Mouse (Mus musculus): Measurements from ENCODE around the gene Ctbp2. TPM values are rescaled to one million over a fixed set of nuclear protein-coding genes. Genes with fewer than 3 reads are reported as not detected.

Ctbp2 gene
- total RNA-seq, 4 experiments from 2014 or later = 60.6 to 88.6 (median 73.7) TPM

DNA sequence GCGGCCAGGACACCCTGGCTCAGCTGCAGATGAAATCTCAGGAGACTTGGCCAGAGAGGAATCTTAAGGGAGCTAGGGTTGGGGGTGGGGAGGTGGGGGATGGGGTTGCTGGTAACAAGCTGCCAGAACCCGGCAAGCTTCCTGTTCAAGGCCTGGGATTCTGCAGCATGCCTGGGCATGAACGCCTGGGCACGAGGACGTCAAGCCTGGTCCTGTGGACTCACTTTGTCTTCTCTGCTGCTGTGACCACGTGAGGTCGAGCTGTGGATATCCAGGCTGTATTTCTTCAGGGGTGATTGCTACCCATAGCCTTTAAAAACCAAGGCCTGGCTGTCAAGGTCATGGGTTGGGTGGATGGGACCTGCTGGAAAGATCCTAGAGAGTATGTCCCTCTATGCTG is 118.4 kb downstream of the Ctbp2 start:
- DNase-seq = peak; percentile 50

DNA sequence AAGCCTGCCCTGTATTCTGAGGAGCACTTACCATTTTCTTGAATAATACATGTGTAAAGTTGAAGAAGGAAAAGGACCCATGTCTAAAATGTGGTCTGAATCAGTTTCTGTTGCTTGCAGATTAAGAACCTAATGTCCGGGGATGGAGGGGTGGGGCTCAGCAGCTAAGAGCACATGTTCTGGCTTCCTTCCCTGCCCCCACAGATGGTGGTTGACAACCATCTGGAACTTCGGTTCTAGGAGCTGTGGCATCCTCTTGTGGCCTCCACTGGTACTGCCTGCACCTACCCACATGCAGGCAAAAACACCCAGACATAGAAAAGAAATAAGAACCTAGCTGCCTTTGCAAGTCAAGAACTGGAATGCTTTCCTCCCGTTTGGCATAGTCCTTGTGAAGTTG is 120.7 kb downstream of the Ctbp2 start:
- DNase-seq = peak; percentile 70

DNA sequence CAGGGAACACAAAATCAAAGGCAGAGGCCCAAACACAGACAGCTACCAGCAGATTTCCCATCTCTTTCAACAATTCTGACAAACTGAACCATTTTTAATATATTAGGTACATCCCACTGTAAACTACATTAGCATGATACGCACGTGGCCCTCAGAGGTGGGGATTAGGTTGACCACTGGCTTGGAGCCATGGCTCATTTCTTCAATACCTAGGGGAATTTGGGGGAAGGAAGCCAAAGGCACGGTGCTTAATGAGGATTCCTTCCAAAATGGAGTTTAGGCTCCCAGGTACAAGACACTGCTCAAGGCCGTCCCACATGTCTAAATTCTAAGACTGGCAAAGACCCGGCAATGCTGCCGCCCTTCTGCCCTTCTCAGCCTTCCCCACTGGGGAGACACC is 121.9 kb downstream of the Ctbp2 start:
- no peak for DNase-seq

DNA sequence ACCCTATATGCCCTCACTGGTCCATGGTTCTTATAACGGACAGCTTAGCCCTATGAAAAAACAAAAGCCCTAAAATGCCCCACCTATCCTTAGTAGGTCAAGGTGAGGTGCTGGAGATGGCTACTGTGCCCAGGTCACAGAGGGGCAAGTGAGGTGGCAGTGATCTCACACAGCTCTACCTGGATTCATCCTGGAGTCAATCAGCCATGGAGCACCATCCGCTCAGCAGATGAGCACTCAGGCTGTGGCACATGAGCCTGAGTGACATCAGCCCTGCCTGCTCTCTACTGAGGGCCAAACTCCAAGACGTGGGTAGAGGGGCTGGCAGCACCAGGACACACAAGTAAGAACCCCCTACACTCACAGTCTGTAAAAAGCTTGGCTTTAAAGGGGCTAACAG is 122.8 kb downstream of the Ctbp2 start:
- no peak for DNase-seq

DNA sequence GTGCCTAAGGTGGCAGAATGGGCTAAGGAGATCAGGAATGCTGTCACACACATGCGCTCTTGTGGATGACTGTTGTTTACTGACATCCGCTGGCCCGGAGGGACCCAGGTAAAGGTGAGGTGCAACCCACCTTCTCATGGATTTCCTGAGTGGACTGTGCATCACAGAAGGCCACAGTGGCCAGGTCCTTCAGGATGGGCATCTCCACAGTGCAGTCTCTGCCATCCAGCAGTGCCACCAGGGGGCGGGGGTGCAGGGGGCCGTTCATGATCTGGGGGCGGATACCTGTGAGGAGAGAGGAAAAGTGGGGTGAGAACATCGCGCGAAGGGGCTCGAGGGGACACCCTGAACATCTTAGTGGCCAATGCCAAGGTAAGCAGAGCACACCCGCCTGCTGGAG is 125.1 kb downstream of the Ctbp2 start:
- DNase-seq = no peak

DNA sequence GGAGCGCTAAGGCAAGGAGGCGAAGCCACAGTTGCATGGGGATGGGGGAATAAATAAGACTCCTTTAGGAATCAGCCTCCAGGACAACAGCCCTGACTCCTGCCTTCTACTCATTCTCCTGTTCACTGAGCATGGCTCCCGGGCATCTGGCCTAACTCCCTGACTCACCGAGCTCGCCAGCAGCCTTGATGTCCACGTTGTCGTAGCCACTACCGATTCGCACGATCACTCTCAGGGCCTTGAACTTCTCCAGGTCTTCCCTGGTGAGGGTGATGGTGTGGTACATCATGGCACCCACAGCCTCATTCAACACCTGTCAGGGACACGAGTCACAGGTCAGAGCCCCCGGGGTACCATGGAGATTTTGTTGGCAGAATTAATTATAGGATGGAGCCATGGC is 125.5 kb downstream of the Ctbp2 start:
- peak; percentile 79 for DNase-seq

DNA sequence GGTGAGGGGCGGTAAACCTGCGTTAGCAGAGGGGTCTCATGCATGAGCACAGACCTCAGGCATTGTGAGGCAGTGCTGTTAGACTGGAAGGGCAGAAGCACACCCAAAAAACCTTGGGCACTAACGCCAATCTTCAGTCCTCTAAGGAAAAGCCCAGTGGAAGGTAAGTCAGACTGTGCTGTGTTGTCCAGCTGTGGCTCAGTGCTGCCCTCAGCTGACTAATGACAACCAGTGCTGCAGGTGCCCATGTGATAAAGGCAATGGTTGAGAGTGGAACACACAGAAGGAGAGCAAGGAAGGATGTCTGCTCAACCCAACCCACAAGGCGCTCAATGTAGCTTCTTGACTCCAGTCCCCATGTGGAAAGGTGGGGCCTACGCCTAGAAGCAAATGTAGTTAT is 127.8 kb downstream of the Ctbp2 start:
- DNase-seq = no peak

DNA sequence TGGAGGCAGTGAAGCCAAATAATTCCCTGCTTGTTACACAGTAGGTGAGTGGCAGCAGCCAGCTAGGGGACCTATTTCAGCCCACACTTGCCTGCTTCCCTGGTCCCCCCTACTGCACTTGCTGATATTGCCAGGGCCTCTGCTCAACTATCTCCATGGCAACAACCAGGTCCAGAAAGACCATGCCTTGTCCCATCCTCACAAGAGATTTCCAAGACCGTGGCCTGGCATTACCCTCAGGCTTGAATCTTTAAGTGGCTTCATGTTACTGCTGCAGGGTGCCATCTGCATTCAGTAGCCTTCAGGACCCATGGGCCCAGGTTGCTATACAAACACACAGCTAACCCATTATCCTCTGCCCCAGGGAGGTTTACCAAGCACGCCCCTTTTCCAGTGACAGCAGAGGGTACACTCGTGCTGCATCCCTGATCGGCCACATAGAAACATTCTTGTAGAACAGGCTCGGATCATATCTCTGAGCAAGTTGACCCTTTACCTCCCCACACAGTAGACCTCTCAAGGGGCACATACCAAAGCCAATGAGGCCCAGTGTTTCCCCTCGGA is 129.4 kb downstream of the Ctbp2 start:
- no peak for DNase-seq

DNA sequence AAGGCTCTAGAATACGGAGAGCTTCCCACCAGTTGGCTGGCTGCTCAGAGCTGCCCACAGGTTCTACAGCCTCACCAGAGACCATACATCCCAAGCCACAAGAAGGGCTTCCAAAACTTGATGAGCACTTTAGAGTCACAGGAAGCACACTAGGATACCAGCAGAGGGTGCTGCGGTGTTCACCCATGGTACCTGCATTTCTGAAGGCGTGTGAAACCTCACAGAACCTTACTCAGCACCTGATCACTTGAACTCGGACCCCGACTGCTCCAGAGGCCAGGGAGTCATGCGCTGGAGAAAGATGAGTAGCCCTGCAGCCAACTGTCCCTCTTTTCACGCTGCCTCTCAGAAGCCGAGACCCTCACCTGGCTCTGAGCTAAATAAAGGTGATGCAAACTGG is 130.0 kb downstream of the Ctbp2 start:
- no peak for DNase-seq

DNA sequence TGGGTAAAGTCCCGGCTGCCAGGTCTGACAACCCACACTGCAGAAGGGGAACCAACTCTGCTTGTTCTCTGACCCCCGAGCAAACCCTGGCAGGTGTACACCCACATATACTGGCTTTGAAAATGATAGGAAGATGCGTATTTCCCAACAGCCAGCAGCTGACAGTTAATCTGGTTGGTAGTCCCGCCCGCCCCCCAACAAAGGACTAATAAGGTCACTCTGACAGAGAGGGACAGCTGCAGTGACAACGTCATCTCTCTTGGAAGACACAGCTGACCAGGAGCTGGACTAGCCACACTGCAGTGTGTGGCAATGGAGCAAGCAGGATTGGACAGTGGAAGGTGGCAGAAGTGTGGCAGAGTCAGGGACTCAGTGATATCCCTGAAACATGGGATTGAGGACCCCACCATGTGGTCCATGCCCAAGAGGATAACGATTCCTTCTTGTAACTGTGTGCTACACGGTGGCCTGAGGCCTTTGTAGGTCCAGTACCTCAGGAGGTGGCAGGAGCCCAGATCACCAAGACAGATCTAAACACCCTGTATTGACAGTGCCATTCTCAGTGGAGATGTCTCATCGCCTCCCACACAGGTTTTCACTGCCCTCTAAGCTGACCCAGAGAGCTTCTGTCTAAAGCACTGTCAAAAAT is 131.1 kb downstream of the Ctbp2 start:
- no peak for DNase-seq

DNA sequence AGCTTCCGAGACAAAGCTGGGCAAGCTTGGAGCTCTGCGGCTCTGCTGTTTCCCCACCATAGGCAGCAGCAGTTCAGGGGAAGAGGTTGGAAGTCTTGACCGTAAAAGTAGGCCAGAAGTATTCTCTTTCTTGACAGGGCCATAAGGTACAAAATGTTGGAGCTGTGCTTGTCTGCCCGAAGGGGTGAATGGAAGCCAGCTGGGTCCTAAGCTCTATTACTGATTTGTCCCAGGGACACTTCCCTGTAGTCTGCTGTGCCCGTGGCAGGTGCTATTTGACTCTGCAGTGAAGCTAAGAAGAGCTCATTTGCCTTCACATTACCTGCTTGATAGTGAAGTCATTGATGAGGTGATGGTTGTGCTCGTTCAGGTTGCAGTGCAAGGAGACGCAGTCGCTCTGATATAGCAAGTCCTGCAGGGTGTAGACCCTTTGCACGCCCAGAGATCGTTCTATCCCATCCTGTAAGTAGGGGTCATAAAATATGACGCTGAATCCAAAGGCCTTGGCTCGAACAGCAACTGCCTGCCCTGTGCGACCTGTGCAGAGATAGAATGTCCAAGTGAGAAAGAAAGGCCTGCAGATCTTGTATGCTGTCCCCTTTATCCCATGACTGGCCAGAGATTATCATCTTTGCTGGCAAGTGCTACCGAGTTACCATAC is 132.8 kb downstream of the Ctbp2 start:
- no peak for DNase-seq

DNA sequence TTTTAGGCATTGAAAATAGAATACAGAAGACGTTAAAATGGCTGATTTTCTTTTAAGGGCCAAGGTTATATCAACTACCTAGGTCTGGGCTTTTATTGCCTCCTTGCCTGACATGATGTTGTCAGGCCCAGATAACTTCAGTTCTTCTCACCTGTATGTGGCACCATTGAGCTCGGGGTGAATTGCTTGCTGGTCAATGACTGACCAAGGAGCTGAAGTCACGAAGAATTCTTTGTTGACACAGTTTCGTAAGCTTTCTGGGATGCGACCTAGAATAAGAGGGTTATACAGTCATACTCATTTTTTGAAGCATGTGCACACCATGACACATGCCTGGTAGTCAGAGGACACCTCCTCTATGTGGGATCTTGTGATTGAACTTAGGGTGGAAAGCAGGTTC is 134.3 kb downstream of the Ctbp2 start:
- no peak for DNase-seq

DNA sequence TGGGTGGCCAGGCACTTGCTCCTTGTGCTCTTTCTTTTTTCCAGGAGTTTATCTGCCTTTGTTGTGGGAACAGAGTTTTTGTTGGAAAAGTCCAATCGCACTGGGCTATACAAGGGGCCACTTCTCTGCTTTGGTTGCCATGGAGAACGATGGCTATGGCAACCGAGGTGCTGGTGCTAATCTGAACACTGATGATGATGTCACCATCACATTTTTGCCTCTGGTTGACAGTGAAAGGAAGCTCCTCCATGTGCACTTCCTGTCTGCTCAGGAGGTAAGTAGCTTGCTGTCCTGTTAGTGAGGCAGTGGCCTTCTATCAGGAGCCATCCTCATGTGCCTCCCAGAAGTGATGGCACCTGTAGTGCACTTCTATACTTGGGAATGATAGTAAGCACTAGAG is 141.5 kb downstream of the Ctbp2 start:
- no peak for DNase-seq

DNA sequence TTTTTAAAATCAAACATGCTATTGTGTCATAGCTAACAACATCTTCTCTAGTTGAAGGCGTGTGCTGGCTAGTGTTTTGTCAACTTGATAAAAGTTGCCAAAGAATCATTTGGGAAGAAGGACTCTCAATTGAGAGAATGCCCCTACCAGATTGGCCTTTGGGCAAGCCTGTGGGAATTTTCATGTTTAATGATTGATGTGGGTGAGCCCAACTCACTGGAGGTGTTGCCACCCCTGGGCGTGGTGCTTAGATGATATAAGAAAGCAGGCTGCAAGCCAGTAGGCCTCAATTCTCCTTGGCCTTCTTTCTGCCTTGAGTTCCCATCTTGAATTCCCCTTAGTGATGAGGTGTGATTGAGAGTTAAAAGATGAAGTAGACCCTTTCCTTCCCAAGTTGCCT is 146.2 kb downstream of the Ctbp2 start:
- no peak for DNase-seq

DNA sequence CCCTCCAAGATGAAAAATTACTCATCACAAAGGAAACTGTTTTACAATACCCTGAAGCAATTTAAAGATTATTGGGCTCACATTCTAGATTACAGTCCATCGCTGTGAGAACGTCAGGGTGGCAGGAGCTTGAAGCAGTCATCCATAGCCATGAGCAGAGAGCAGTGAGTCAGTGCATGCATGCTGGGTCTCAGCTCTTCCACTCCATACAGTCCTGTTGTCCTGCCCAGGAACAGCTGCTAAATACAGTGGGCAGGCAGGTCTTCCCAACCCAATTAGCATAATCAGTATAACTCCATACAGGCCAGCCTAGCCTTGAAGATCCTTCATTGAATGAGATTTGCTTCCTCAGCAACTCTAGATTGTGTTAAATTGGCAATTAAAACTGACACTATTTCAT is 148.1 kb downstream of the Ctbp2 start:
- no peak for DNase-seq

DNA sequence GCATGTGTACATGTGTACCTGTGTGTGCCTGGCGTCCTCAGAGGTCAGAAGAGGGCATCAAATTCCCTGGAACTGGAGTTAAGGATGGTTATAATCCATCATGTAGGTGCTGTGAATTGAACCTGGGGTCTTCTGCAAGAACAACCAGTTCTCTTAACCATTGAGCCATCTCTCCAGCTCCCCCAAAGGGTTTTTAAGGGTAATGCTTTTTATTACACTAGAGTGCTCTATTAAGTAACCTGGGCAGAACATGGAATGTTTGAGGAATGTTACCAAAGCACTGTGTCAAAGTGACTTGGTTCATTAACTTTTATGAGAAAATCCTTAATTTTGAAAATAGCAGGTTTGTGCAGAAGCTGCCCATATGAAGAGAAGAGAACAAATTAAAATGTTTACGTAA is 152.1 kb downstream of the Ctbp2 start:
- no peak for DNase-seq

DNA sequence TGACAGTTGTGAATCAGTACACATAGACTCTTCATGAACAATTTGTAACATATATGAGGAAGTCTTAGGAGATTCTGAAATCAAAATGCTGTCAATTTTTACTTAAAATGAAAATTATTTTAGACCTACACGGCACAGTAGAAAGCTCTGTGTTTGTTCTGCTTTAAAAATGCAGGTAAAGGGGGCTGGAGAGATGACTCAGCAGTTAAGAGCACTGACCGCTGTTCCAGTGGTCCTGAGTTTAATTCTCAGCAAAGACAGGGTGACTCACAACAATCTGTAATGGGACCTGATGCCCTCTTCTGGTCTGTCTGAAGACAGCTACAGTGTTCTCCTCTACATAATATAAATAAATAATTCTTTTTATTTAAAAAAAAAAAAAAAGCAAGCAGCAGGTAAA is 158.4 kb downstream of the Ctbp2 start:
- no peak for DNase-seq

DNA sequence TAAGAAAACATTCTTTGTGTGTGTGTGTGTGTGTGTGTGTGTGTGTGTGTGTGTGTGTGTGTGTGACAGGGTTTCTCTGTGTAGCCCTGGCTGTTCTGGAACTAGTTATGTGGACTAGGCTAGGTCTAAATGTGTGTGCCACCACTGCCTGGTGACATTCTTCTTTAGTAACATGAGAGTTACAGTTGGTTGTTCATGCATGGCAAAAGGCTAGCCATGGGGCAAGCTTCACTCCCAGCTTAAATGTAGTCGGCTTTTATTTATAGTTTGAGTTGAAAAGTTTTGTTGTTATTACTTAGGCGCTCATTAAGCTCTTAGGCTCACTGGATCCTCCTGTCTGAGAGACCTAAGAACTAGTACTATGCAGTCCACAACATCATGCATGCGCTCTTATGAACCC is 159.8 kb downstream of the Ctbp2 start:
- no peak for DNase-seq

DNA sequence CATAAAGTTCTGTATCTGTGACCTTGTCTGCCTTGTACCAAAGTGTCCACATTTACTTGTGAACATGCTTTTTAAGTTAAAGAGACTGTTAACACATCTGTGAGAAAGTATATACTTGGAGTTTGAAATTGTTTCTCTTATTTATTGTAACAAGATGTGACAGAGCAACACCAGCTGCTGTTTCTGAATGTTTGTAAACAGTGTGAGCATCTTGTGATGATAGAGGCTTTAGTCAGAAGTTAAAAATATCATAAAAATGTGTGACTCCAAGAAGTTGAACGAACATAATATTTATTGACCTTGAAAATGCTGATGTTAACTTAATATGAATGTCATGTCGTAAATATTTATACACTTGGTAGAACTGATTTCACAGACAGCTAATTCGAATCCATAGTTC is 173.5 kb downstream of the Ctbp2 start:
- DNase-seq = no peak

DNA sequence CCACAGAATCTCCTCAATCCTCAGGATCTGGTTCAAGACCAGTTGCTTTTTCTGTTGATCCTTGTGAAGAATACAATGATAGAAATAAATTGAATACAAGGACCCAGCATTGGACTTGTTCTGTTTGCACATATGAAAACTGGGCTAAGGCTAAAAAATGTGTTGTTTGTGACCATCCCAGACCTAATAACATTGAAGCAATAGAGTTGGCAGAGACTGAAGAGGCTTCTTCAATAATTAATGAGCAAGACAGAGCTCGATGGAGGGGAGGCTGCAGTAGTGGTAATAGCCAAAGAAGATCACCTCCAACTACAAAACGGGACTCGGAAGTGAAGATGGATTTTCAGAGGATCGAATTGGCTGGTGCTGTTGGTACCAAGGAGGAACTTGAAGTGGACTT is 174.2 kb downstream of the Ctbp2 start:
- no peak for DNase-seq

DNA sequence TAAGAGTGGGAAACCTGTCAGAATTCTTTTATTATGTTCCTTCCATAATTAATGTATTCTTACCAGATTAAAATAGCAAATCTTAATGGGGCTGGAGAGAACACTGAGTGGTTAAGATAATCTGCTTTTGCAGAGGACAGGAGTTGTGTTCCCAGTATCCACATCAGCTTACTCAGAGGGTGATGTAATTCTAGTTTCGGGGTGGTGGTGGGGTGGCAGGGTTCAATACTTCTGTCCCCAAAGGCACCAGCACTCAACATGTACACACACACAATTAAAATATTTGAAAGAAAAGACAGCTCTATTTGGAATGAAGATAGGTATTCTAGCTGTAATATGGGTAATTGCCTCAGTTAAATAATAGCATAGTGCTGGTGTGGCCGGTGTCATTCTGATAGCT is 183.6 kb downstream of the Ctbp2 start:
- no peak for DNase-seq

DNA sequence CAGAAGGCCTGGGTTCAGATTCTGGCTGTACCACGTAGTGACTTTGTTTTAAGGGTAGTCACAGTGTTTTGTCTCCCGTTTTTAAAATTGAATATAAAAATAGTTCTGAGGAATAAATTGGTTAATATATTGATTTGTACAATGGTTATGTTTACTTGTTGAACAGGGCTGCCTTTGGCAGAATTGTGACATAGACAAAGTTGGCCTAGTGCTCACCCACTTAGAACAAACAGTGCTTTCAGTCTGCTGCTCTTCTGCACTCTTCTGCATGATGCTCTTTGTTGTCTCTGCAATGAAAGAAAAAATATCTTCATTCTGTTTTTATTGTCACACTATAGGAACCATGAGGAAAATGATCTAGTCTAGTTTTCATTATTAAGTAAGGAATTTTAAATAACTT is 185.0 kb downstream of the Ctbp2 start:
- DNase-seq = no peak
